Mouse (Mus musculus) right cerebral cortex, postnatal 14 days (tissue): ENCODE data around the gene Gpc1.
A peak's percentile ranks its signal among the peaks of the same experiment; 100 is the strongest.

Source experiments
- DNase-seq: peaks from one replicate; pipeline ENCODE4 v3.0.0; 2022

Gpc1 gene

GRCm38 (mm10) chr1:92888901-92889655 is 57.6 kb downstream of the Gpc1 start:
- no peak for DNase-seq

DNA sequence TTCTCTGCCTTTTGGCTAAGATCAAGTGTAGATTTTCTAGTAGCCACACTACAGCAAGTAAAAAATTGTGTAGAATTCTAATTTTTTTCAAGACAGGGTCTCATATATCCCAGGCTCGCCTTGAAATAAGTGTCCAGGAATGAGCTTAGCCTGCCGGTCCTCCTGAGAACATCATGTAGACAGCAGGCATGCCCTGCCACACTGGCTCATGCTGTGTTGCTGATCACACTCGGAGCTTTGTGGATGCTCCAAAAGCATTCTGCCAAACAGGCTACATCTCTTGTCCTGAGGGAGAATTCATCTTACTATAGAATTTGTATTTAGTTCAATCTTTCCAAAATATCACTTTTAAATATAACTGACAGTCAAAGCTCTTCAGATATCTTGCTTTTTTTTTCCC is 61.3 kb downstream of the Gpc1 start:
- DNase-seq: no peak

DNA sequence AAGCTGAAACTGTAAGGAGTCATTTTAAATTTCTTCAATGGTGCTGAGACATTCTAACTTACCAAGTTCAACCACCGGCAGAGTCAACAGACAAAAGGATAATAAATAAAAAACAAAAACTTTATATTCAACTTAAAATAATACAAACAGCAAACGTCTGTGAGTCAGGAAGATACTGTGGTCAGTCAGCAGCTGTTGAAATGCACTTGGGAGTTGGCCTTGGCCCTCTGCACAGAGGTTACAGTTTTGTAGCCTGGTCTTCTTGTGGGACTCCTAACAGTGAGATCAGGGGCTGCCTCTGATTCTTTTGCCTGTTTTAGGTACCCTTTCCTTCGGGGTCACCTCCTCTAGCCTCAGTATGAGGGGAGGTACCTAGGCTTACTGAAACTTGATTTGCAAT is 62.5 kb downstream of the Gpc1 start:
- no peak for DNase-seq

GRCm38 (mm10) chr1:92895089-92895488 is 63.6 kb downstream of the Gpc1 start:
- DNase-seq: peak; percentile 82

DNA sequence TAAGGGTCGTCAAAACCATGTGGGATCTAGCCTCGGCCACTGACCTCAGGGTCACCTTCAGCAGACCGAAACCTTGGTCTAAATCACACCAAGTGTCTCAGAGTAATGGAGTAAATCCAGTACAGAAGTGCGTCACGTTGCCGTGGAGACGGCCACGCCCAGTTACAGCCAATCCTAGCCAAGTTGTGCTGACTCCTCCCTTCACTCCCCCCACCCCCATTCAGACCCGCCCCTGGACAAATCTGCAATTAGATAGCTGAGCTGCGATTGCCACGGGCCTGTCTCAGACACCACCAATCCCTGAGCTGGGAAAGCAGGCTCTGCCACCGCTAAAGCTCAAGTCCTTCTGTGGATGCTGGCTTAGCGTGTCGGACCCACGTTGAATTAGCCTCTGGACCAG is 71.3 kb downstream of the Gpc1 start, which contains the start of gene Ankmy1:
Gene Ankmy1, minus strand, starts transcription at position 121 of the 400 bp plus-strand sequence.
- peak; percentile 76 for DNase-seq

DNA sequence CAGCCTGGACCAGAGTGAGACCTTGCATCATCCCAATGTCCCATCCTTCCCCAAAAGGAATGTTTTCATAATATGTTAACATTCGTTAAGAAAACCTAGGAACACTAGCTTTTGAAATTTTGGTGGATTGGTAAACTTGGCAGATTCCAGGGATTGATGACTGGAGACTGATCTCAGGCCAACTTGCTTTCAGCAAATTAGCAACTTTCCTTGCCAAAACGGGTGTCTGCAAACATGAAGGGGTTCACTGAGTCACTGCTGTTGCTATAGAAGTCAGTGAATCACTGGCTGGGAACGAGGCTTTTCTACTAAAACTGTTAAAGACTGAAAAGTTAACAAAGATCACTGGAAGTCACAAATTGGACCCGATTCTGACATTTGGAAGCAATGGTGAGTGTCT is 72.2 kb downstream of the Gpc1 start:
- DNase-seq: no peak

DNA sequence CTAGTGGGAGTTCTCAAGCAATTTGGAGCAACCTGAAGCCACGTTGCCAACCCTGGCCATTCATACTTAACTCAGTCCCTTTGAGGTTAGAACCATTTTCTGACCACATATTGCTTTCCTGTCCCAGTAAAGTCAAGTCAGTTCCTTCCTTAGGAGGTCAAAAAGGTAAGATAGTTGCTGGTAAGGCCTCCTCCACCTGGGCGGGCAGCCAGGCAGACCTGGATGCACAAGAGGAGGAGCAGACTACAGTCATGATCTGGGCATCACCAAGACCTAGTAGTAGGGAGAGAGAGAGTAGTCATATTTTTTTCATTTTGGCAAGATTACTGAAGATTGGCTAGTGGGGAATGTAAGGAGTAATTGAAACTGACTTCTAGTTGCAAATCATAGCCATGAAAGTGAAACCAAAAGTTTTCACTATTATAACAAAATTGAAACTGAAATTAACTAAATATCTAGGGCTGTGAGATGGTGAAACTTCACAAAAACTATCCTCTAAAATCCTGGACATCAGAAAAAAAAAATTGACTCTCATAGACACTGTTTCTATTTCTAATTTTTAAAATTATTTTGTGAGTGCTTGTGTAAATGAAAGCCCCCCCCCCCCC is 74.4 kb downstream of the Gpc1 start:
- no peak for DNase-seq

- DNase-seq: peak; percentile 76
These were observed 75.6 kb downstream of the Gpc1 start, which contains the start of gene Dusp28 for GRCm38 (mm10) chr1:92906779-92907631. Gene Dusp28, plus strand, starts transcription at chr1:92906981.

DNA sequence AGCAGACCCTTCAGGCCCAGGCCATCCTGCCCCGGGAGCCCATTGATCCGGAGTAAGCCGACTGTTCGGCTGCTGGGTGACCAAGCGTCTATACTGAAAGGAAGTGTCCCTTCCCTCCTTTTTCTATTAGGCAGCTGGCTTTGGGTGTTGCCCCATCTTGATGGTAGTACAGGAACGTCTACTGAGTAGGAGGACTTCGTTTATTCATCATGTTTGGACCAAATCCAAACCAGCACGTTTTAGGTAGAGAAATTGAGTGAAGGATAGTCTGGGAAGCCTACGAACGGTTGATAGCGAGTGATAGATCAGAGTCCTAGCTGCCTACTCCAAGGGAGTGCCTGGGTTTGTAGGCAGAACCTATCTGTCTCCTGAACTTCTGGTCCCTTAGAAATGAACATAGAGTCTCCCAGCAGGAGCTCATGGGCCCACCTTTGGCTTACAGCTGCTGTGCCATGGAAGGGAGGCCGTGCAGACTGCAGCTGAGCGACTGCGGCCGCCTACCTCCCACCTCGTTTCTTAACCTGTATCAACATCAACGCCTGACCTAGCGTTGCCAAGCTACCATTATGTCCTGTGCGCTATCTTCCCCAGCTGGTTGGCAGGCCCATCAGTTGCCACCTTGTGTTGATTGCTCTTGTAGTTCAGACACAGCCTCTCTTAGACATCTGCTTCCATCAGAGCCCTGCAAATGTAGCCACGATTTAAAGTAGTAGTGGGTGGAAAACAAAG is 76.4 kb downstream of the Gpc1 start:
- DNase-seq: no peak

- DNase-seq: no peak
These were observed 77.2 kb downstream of the Gpc1 start for GRCm38 (mm10) chr1:92908664-92909063.

GRCm38 (mm10) chr1:92909068-92909467 is 77.6 kb downstream of the Gpc1 start:
- DNase-seq: no peak
